Mouse (Mus musculus): ENCODE data around the gene Cmtm2a. TPM values are rescaled to one million over a fixed set of nuclear protein-coding genes. Genes with fewer than 3 reads are reported as not detected.
"Not testable (repeated sequence)": the region's sequence is repeated elsewhere in the genome, so short reads cannot be mapped to it uniquely, and the experiment has no call there.

Gene Cmtm2a
- polyA plus RNA-seq, 1 experiment from 2014 or later = not detected

DNA sequence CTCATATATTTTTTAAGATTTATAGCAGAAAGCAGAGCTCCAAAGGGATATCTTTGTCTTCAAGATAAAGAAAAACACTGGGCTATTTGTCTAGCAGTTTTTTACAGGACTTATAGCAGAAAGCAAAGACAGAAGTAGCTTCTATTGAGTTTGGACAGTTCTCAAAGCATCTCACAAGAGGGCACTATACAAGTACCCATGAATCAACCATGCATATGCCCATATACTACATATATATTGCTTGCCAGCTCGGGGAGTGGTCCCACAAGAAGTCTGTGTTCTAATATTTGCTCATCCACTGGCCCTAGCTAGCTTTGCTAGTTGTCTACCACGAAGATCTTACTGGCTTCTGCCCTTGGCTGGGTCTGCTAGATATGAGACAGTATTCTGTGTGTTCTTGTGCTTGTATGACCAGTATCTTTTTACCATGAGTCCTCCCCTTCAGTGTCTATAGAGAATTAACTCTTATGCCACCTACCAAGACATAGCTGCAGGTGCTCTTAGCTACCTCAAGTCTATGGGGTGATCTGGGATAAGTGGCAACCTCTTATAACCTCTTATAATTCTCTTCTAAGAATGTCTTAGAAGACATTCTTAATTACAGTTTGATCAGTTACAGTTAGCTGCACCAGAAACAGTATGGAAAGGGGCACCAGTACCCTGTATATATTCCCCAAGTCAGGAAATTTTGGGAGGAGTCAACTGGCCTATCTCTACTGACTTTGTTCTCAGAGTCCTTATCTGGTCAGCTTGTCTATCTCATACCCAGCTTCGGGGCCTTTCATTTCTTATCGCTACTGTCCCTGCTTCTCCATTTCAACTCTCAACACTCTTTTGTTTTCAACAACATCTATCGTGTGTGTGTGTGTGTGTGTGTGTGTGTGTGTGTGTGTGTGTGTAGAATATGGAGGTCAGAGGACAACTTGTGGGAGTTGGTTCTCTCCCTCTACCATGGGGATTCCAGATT is 40.0 kb upstream of the Cmtm2a start:
- Histone ChIP-seq H3K9me3 (no peaks in the 10 kb centered on the region), H3K27me3 (no peaks in the 10 kb centered on the region), H3K4me1 (no peaks in the 10 kb centered on the region), H3K9ac (no peak overlapping the region), H3K4me2 (replicated peaks) (no peak overlapping the region), H3K27ac (no peak overlapping the region), H3K36me3 (no peaks in the 10 kb centered on the region), H3K4me3 (no peak overlapping the region)
- no peak for ATAC-seq (ENCODE audit: low FRiP score, low read depth)
- 76% methylated on average over 5 of the region's 5 CpGs for WGBS

DNA sequence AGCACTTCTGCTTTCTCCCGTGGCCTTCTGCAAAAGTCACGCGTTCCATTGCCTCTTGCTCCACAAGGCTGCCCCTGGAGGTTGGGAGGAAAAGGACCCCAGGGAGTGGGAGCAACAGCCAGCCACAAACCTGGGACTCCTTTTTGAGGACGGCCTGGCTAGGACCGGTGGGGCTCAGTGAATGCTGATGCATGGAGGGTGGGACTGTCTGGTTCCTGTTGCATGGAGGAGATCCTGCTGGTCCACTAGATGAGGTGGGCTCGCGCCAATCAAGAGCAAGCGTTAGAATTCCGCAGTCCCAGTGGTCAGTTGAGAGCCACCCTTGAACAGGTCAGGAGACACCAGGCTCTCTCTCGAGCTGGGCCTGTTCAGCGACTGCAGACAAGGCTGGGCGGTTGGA is 28.9 kb upstream of the Cmtm2a start, which contains the start of gene Cmtm2b:
TSS of gene Cmtm2b (plus strand) at position 301 of the 400 bp plus-strand sequence.
- 88% methylated on average over 12 of the region's 12 CpGs for whole genome bisulfite sequencing
- H3K4me1 ChIP-seq; H3K36me3 ChIP-seq; H3K4me2 ChIP-seq (replicated peaks); H3K27ac ChIP-seq; H3K9ac ChIP-seq; H3K4me3 ChIP-seq; H3K27me3 ChIP-seq; ATAC-seq (ENCODE audit: low FRiP score, low read depth); H3K9me3 ChIP-seq: not testable (repeated sequence)

DNA sequence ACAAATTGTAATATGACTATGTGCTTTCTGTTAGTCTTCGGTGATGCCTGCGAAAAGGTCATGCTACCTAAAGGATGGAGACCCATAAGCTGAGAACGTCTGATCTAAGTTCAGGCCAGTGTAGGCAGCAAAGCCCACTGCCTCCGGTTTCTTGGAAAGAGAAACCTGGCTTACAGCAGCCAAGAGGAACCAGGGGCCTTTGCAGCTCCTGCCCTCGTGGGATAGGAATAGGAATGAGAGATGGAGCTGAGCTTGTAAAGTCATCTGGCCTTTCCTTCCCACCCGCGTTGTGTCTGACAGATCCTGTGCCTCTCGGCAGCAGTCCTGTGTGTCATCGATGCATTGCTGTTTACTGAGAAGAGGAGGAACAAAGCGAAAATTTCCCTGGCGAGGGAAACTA is 28.3 kb upstream of the Cmtm2a start, which contains the start of gene Gm11020:
TSS of gene Gm11020 (plus strand) at position 301 of the 400 bp plus-strand sequence.
- H3K27me3 ChIP-seq; H3K4me2 ChIP-seq (replicated peaks); ATAC-seq (ENCODE audit: low FRiP score, low read depth); H3K27ac ChIP-seq; H3K36me3 ChIP-seq; H3K4me3 ChIP-seq; H3K4me1 ChIP-seq; H3K9ac ChIP-seq; H3K9me3 ChIP-seq: not testable (repeated sequence)
- WGBS = 86% methylated on average over 11 of the region's 11 CpGs

DNA sequence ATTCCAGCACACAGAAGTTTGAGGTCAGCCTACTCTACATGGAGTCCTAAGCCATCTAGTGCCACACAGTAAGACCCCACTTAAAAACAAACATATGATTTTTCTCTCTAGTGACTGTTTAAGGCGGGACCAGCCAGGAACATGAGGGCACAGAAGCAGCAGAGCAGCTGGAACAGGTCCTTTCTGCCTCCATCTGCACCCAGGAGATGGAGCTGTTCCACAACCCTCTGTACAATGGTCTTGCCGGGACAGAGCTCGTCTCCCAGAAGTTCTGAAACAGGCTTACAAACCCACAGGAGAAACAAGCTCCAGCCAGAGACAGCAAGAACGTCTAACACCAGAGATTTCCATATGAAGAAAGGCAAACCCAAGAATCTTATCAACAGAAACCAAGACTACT is 20.3 kb upstream of the Cmtm2a start:
- H3K27me3 ChIP-seq = no peaks in the 10 kb centered on the region
- no peak overlapping the region for H3K9ac ChIP-seq
- ATAC-seq (ENCODE audit: low FRiP score, low read depth) = no peak
- WGBS = 65% methylated on average over 4 of the region's 4 CpGs
- H3K9me3 ChIP-seq = no peaks in the 10 kb centered on the region
- H3K36me3 ChIP-seq = no peaks in the 10 kb centered on the region
- H3K27ac ChIP-seq = no peak overlapping the region
- no peak overlapping the region for H3K4me2 ChIP-seq (replicated peaks)
- H3K4me1 ChIP-seq = no peaks in the 10 kb centered on the region
- no peak overlapping the region for H3K4me3 ChIP-seq

DNA sequence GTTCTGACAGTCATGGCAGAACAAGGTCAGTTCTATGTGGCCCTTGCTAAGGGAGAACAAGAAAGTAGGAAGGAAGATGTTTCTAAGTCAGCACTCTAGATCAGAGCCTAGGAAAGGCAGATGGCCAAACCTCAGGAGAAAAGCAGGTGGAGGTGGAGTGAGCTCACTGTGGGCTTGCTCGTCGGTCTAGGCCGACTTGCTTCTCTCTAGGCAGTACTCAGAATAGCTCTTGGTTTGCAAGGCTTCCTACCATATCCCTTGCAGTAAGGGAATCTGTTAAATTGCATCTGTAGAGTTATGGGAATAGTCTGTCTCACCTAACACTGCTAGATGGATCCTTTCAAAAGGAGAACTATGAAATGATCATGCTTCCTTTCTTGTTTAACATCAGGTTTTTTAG is 19.0 kb upstream of the Cmtm2a start:
- not testable (repeated sequence) for ATAC-seq (ENCODE audit: low FRiP score, low read depth); H3K27me3 ChIP-seq; H3K27ac ChIP-seq; H3K9ac ChIP-seq; H3K4me1 ChIP-seq; H3K4me2 ChIP-seq (replicated peaks); H3K36me3 ChIP-seq; H3K9me3 ChIP-seq; H3K4me3 ChIP-seq
- 95% methylated on average over 3 of the region's 3 CpGs for WGBS

DNA sequence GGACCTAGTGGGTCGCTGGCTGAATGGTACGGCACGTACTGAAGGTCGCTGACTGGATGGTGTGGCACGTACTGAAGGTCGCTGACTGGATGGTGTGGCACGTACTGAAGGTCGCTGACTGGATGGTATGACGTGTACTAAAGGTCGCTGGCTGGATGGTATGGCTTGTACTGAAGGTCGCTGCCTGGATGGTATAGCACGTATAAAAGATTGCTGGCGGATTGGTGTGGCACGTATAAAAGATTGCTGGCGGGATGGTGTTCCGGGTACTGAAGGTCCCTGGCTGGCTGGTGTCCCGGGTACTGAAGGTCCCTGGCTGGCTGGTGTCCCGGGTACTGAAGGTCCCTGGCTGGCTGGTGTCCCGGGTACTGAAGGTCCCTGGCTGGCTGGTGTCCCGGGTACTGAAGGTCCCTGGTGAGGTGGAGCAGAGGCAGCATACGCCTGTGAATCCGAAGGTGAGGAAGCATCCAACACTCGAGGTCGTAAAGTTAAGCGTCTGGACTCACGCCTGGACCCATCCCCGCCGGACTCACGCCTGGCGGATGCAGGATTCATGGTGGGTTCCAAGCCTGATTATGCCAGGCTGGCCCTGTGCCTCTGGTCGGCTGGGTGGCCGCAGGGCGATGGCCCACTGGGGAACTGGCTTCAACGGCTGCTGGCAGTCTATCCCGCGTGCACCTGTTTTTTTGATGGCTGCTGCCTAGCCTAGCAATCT is 16.6 kb upstream of the Cmtm2a start, which contains the start of the genes Gm45711 and Cmtm1:
TSS of gene Gm45711 (minus strand) at position 641 of the 715 bp plus-strand sequence.
TSS of gene Cmtm1 (minus strand) at position 705 of the 715 bp plus-strand sequence.
- H3K4me3 ChIP-seq; H3K4me2 ChIP-seq (replicated peaks); H3K27ac ChIP-seq; H3K9ac ChIP-seq; H3K4me1 ChIP-seq; H3K9me3 ChIP-seq; H3K27me3 ChIP-seq; ATAC-seq (ENCODE audit: low FRiP score, low read depth); H3K36me3 ChIP-seq: not testable (repeated sequence)
- 87% methylated on average over 36 of the region's 36 CpGs for WGBS

DNA sequence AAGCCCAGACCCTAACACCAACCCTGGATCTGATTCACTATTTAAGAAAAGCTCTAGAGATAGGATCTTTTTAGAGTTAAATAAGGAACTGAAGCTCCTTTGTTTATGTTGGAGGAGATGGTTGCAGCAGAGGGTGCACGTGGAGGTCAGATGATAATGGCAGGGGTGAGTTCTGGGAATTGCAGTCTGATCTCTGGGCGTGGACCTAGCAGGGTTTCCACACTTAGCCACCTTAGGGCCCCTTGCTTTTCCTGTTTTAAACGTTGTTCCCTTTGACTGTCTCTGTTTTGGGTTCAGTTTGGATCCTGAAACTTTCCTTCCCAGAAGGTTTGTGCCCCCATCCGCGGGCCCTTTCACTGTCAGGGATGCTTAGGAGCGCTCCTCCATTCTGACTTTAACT is 15.4 kb upstream of the Cmtm2a start:
- not testable (repeated sequence) for H3K9me3 ChIP-seq; H3K4me2 ChIP-seq (replicated peaks); H3K27ac ChIP-seq; H3K9ac ChIP-seq; H3K36me3 ChIP-seq; H3K27me3 ChIP-seq; ATAC-seq (ENCODE audit: low FRiP score, low read depth); H3K4me3 ChIP-seq; H3K4me1 ChIP-seq
- WGBS = 51% methylated on average over 6 of the region's 6 CpGs

DNA sequence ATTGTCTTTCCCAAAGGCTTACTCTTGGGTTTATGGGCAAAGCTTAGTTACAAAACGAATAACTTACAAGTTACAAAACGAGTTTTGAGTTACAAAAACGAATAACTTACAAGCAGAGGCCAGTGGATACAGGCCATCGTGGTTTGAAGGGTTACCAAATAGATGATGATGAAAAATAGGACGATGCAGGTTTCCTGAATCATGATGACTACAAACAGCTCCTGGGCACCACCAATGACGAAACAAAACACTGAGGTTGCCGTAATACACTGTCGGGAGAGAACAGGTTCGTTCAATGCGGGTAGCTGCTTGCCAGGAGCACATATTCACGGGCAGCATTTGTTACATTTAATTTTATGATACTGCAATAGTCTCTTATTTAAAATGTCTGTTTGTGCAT is 12.0 kb upstream of the Cmtm2a start:
- Histone ChIP-seq H3K36me3 (no peaks in the 10 kb centered on the region), H3K27me3 (no peaks in the 10 kb centered on the region), H3K4me1 (no peaks in the 10 kb centered on the region), H3K9me3 (no peaks in the 10 kb centered on the region), H3K27ac (no peak overlapping the region), H3K4me2 (replicated peaks) (no peak overlapping the region), H3K9ac (no peak overlapping the region), H3K4me3 (no peak overlapping the region)
- no peak for ATAC-seq (ENCODE audit: low FRiP score, low read depth)
- WGBS = 86% methylated on average over 11 of the region's 11 CpGs

DNA sequence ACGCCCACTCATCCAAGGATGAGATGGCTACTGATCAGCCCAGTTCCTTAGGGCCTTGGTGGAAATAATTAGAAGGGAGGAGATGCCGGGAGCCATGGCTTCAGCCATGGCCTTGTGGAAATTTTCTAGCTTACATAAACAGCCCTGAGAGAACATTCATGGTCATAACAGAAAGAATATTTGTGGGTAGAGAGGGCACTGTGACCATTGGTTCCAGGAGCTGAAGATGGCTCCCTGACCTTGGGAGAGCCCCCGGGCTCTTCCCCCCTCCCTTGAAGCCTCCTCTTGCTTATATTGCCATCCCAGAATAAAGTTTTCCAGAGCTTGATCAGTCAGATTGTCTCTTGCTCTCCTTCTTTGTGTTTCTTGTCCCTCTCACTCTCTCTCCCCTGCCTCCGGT is 9.6 kb upstream of the Cmtm2a start:
- not testable (repeated sequence) for H3K4me1 ChIP-seq; H3K36me3 ChIP-seq; ATAC-seq (ENCODE audit: low FRiP score, low read depth); H3K4me3 ChIP-seq; H3K27ac ChIP-seq; H3K27me3 ChIP-seq; H3K9me3 ChIP-seq; H3K4me2 ChIP-seq (replicated peaks); H3K9ac ChIP-seq
- 93% methylated on average over 4 of the region's 4 CpGs for WGBS

DNA sequence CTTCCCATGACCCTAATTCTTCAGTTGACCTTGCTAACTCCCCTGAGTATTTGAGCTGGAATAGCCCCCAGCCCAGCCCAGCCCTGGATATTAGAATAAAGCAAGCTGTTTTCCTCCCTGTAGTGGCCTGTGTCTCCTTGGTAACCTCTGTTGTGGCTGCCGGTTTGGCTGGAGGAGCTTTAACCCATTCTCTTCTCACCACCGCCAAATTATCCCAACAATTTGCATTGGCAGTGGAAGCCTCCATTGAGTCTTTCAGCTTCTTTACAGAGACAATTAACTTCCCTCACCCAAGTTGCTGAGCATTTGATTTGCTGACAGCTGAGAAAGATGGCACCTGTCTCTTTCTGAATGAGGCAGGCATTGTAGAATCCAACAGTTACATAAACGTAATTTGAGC is 8.6 kb upstream of the Cmtm2a start:
- not testable (repeated sequence) for ATAC-seq (ENCODE audit: low FRiP score, low read depth); H3K27me3 ChIP-seq

DNA sequence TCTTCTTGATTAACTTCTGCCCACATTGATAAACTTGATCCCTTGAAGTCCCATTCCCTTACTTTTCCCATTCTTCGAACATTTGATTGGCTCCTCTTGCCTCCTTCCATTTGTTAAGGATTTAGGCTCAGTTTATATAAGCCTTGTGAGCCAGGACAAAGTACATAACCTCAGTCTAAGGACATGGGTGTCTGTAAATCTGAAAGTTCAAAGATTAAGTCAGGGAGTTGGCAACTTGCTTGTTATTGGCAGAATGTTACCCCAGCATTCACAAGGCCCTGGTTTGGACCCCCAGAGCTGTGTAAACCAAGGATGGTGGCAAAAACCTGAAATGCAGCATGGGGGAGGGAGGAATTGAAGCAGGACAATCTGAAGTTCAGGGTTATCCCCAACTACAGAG is 1.4 kb upstream of the Cmtm2a start:
- Histone ChIP-seq H3K4me2 (replicated peaks) (no peak overlapping the region), H3K36me3 (no peaks in the 10 kb centered on the region), H3K4me1 (no peaks in the 10 kb centered on the region), H3K9me3 (no peaks in the 10 kb centered on the region), H3K27ac (no peak overlapping the region), H3K27me3 (no peaks in the 10 kb centered on the region), H3K9ac (no peak overlapping the region), H3K4me3 (no peak overlapping the region)
- WGBS = 81% methylated on average over 1 of the region's 1 CpGs
- ATAC-seq (ENCODE audit: low FRiP score, low read depth) = no peak

More for the DNA sequence above, 8.6 kb upstream of the Cmtm2a start:
- not testable (repeated sequence) for H3K27ac ChIP-seq; H3K9ac ChIP-seq; H3K36me3 ChIP-seq; H3K9me3 ChIP-seq; H3K4me3 ChIP-seq; H3K4me1 ChIP-seq; H3K4me2 ChIP-seq (replicated peaks)
- 25% methylated on average over 3 of the region's 3 CpGs for WGBS

DNA sequence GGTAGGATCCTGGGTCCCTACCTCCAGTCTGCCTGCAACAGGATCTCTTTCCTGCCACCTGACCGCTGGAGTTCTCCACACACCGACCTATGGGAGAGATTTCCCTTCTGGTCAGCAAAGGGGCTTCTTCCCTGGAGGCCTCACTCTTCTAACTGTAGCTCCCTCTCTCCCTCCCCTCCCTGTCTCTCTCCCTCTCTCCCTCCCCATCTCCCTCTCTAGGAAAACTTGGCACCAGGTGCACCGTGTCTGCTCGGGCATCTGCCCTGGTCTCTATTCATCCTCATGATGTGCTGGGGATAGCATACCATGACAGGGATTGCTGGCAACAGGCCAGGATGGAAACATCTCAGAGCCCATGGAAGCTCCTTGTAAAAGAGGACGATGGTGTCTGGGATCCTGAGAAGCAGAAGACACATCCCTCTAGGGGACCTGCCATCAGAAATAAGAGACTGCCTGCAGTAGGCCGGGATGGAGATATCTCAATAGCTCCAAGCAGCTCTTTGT is 24.0 kb downstream of the Cmtm2a start:
- Histone ChIP-seq H3K9me3 (no peaks in the 10 kb centered on the region), H3K9ac (no peak overlapping the region), H3K4me1 (no peaks in the 10 kb centered on the region), H3K27me3 (no peaks in the 10 kb centered on the region), H3K4me2 (replicated peaks) (no peak overlapping the region), H3K36me3 (peaks cover 9% of the 10 kb centered on the region), H3K4me3 (no peak overlapping the region), H3K27ac (no peak overlapping the region)
- 89% methylated on average over 6 of the region's 6 CpGs for WGBS
- ATAC-seq (ENCODE audit: low FRiP score, low read depth) = no peak

Data from limb, embryonic 13.5 days (tissue).